Mouse (Mus musculus): ENCODE measurements at regions not wholly inside any gene's neighbourhood (a gene's known extent, or its start where the extent isn't known, plus 50 kb on each side); places are given as distances from the start of the nearest gene placed in this dataset.

- no peak for TF ChIP-seq EP300 (IDR thresholded peaks at IDR 0.05; ENCODE audit: low read depth)
- TF ChIP-seq CTCF (IDR thresholded peaks at IDR 0.05; ENCODE audit: low read depth): no peak
These were observed 386.1 kb downstream of the Gm21750 start for GRCm38 (mm10) chr14:74047009-74047694.
